Mouse (Mus musculus) embryonic facial prominence, embryonic 10.5 days (tissue): ENCODE data around the gene Zzef1. TPM values are rescaled to one million over a fixed set of nuclear protein-coding genes. Genes with fewer than 3 reads are reported as not detected.
"Not testable (repeated sequence)": the region's sequence is repeated elsewhere in the genome, so short reads cannot be mapped to it uniquely, and the experiment has no call there.

Experiments
- DNase-seq: peaks from one replicate; pipeline ENCODE4 v3.0.0-alpha.2; 2017; ENCODE audit warnings: low spot score
- H3K27ac ChIP-seq: fragments of 300-500 bp; sonication (generic); replicated peaks from 2 replicates; pipeline ENCODE4 v1.5.1; 2016; ENCODE audit warnings: mild to moderate bottlenecking
- H3K27me3 ChIP-seq: fragments of 300-500 bp; sonication (generic); replicated peaks from 2 replicates; pipeline ENCODE4 v1.6.1; 2016; ENCODE audit warnings: low read depth, mild to moderate bottlenecking; ENCODE audit not compliant: poor library complexity, severe bottlenecking
- H3K36me3 ChIP-seq: fragments of 300-500 bp; sonication (generic); replicated peaks from 2 replicates; pipeline ENCODE4 v1.6.1; 2016; ENCODE audit warnings: mild to moderate bottlenecking, moderate library complexity
- H3K4me1 ChIP-seq: fragments of 300-500 bp; sonication (generic); 2 replicates; pipeline ENCODE4 v1.6.1; 2016
- H3K4me3 ChIP-seq: fragments of 300-500 bp; sonication (generic); 2 replicates; pipeline ENCODE4 v1.5.1; 2016; ENCODE audit warnings: mild to moderate bottlenecking, moderate library complexity
- H3K9me3 ChIP-seq: fragments of 300-500 bp; sonication (generic); 2 replicates; pipeline ENCODE4 v1.6.1; 2016; ENCODE audit warnings: mild to moderate bottlenecking
- WGBS: fragments of 180-500 bp; shearing (Covaris S2); methylation state at CpG from one replicate; pipeline ENCODE4 v1.1.7; 2016; 5-methylcytosine and 5-hydroxymethylcytosine counted together
- polyA plus RNA-seq: library from polyadenylated mRNA; unstranded; fragments of >200 nt; fragmentation: Nextera tagmentation; extraction: Ambion mirVana; gene quantifications from 2 replicates; pipeline ENCODE4 v1.2.1, GENCODE M21; 2016

The Zzef1 gene
- 6.4 and 7.1 TPM in 2 replicates for polyA plus RNA-seq

DNA sequence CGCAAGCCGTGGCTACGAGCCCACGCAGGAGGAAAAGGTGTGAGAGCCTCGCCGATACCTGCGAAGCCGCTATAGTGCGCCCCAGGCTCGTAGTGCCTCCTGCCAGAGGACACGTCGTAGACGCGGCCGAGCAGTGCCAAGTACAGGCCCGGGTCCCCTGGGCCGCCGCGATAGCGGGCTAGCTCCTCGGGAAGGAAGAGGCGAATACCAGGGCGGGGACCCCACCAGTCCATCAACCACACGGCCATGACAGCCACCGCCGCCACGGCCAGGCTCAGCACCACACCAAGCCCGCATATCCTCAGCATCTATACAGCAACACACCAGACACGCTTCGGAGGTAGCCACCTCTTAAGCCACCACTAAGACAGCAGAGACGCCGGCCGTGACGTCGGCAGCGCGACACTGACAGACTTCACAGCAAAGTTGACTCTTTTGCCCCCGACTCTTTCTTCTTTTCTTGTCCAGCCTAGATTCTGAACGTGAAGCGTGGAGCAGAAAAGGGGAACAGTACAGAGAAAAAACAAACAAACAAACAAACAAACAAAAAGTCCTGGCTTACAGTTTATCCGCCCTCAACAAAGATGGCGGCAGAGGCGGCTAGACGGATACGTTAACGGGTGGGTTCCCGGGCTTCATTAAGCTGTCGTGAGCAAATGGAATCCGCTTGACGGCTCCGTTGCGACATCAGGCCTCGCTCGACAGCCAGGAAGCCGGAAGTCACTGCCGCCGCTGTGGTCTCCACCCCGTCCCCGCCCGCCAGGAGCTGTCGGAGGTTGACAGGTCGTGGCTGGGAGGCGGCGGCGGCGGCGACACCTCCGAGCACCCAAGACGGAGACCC is at the start of gene Zzef1, which contains the start of gene Cyb5d2:
TSS of gene Zzef1 (plus strand) at position 772 of the 841 bp plus-strand sequence.
TSS of gene Cyb5d2 (minus strand) at position 688 of the 841 bp plus-strand sequence.
- peak; percentile 94 for DNase-seq
- no peaks in the 10 kb centered on the region for H3K36me3 ChIP-seq
- peaks cover 17% of the 10 kb centered on the region for H3K4me1 ChIP-seq
- no peaks in the 10 kb centered on the region for H3K27me3 ChIP-seq
- H3K4me3 ChIP-seq: peak within 1 kb of the TSS; percentile 99
- peak within 1 kb of the TSS; percentile 91 for H3K27ac ChIP-seq
- under 1% methylated on average over 69 of the region's 69 CpGs for WGBS
- no peaks in the 10 kb centered on the region for H3K9me3 ChIP-seq

DNA sequence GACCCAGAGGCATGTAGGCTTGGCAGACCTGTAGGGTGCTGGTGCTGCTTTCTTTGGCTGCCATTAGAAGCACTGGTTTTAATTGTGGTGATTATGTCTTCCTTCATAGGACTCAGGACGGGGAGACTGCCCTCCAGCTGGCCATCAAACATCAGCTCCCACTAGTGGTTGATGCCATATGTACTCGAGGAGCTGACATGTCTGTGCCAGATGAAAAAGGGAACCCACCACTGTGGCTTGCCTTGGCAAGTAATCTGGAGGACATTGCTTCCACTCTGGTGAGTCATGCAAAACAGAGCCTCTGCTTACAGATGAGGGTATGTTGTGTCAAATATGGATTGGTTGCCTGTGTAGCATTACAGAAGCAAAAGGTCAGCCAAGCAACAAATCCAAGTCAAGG is 44.1 kb upstream of the Zzef1 start:
- Histone ChIP-seq H3K4me3 (no peak overlapping the region), H3K9me3 (no peaks in the 10 kb centered on the region), H3K27ac (no peak overlapping the region), H3K4me1 (no peaks in the 10 kb centered on the region), H3K36me3 (peaks cover 100% of the 10 kb centered on the region), H3K27me3 (no peaks in the 10 kb centered on the region)
- DNase-seq: no peak
- WGBS: 41% methylated on average over 2 of the region's 2 CpGs

DNA sequence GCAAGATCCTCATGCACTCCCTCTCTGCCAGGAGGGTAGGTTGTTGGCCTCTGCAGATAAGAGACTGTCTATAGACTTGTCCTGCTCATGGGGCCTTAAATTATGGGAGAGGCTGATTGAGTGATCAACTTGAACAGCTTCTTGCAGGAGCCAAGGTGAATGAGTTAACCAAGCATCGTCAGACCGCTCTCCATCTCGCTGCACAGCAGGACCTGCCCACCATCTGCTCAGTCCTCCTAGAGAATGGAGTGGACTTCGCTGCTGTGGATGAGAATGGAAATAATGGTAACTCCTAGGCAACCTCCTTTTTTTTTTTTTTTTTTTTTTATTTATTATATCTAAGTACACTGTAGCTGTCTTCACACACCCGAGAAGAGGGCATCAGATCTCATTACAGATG is 37.7 kb upstream of the Zzef1 start:
- H3K4me3 ChIP-seq: no peak overlapping the region
- no peak overlapping the region for H3K27ac ChIP-seq
- WGBS: 91% methylated on average over 5 of the region's 5 CpGs
- H3K27me3 ChIP-seq: no peaks in the 10 kb centered on the region
- H3K9me3 ChIP-seq: no peaks in the 10 kb centered on the region
- no peaks in the 10 kb centered on the region for H3K4me1 ChIP-seq
- no peak for DNase-seq
- peaks cover 100% of the 10 kb centered on the region for H3K36me3 ChIP-seq

DNA sequence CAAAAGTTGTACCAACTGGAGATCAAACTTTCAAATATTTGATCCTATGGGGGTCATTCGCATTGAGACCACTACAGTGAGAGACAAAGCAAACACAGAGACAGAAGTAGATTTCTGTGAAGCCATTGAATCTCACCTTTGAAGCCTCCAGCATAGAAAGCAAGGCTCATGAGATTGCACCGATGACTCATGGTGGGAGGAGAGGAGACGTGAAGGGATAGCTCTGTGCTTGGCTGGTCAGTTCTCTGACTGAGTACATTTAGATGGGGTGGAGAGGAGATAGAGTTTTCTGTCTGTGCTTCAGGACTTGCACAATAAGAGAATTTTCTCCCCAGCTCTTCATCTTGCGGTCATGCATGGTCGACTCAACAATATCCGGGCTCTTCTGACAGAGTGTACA is 36.4 kb upstream of the Zzef1 start:
- 94% methylated on average over 6 of the region's 6 CpGs for WGBS
- Histone ChIP-seq H3K36me3 (peaks cover 100% of the 10 kb centered on the region), H3K9me3 (no peaks in the 10 kb centered on the region), H3K27ac (no peak overlapping the region), H3K4me3 (no peak overlapping the region), H3K27me3 (no peaks in the 10 kb centered on the region), H3K4me1 (no peaks in the 10 kb centered on the region)
- no peak for DNase-seq

DNA sequence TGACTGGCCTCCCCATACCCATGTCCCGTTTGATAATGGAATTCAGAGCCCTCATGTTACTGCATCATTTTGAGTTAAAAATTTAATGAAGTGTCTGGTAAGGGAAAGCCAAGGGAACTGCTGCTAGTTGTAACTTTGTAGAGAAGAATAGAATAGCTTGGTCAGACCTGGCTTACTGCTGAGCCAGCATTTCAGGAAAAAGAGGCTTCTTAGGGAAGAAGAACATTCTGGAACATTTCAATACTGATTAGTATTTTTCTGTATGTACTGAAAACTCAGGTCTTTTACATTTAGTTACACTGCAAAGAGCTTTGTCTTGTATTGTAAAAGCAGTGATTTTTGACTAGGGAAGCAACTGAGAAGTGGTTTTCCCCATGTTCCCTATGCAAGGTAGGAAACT is 35.2 kb upstream of the Zzef1 start:
- Histone ChIP-seq H3K27me3 (no peaks in the 10 kb centered on the region), H3K9me3 (no peaks in the 10 kb centered on the region), H3K27ac (no peak overlapping the region), H3K4me3 (no peak overlapping the region), H3K36me3 (peaks cover 91% of the 10 kb centered on the region), H3K4me1 (no peaks in the 10 kb centered on the region)
- no peak for DNase-seq
- 82% methylated on average over 1 of the region's 1 CpGs for WGBS

DNA sequence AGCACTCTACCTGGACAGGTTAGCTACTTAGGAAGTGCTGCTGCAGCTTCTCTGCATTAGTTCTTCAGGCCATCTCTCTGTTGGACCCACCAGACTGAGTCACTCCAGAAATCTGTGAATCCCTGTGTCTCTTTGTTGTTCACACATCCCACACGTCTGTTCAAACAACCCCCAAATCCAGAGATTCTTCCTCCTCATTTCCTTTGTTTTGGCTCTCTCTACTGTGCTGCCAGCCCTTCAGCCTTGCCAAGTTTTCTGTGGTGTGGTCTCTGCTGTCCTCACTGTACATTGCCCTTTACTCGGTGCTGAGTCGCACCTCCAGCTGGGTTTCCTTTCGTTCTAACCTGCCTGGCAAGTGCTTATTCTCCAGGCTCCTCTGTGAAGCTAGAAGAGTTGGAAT is 31.8 kb upstream of the Zzef1 start:
- no peak for DNase-seq
- no peak overlapping the region for H3K4me3 ChIP-seq
- WGBS: 86% methylated on average over 4 of the region's 4 CpGs
- no peaks in the 10 kb centered on the region for H3K4me1 ChIP-seq
- no peaks in the 10 kb centered on the region for H3K27me3 ChIP-seq
- peaks cover 83% of the 10 kb centered on the region for H3K36me3 ChIP-seq
- H3K27ac ChIP-seq: no peak overlapping the region
- H3K9me3 ChIP-seq: no peaks in the 10 kb centered on the region

DNA sequence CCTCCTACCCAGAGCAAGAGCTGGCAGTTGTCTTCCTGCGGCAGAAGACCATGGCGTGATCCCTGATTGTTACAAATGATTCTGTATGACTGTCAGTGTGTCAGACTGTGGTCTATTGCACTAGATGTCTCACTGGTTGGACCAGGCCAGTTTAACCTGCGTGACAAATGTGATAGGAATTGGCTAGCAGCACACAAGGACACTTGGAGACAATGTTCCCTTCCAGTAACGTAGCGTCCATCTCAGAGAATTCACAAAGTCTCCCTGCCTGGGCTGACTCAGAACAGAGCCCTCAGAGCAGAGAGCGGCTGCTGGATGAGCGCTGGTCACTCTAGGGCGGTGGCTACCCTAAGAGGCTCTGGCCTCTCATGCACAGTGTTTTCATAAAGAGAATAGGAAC is 28.3 kb upstream of the Zzef1 start:
- Histone ChIP-seq H3K36me3 (peaks cover 60% of the 10 kb centered on the region), H3K27me3 (no peaks in the 10 kb centered on the region), H3K9me3 (no peaks in the 10 kb centered on the region), H3K27ac (no peak overlapping the region), H3K4me1 (no peaks in the 10 kb centered on the region), H3K4me3 (no peak overlapping the region)
- 89% methylated on average over 8 of the region's 8 CpGs for WGBS
- DNase-seq: no peak

DNA sequence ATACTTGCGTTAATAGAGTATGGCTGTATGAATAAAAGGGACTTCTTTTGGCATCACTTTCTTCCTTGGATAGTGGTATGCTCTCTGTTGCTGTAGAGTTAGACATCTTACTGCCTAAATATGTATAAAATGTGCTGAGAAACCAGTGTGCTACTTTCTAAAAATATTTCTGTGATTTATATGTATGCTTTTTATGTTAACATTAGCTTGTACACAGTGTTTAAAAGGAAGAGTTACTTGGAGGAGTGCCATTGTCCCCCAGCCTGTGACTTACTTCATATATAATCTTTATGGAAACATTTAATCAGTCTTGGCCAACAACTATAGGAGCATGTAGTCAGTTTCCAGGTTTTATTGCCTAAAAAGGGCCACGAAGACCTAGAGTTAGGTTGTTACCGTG is 27.0 kb upstream of the Zzef1 start:
- peaks cover 47% of the 10 kb centered on the region for H3K36me3 ChIP-seq
- no peaks in the 10 kb centered on the region for H3K27me3 ChIP-seq
- no peak overlapping the region for H3K27ac ChIP-seq
- peaks cover 8% of the 10 kb centered on the region; the same call in 1 of the 2 replicates for H3K4me1 ChIP-seq
- 93% methylated on average over 3 of the region's 3 CpGs for WGBS
- H3K4me3 ChIP-seq: no peak overlapping the region
- H3K9me3 ChIP-seq: no peaks in the 10 kb centered on the region
- no peak for DNase-seq

DNA sequence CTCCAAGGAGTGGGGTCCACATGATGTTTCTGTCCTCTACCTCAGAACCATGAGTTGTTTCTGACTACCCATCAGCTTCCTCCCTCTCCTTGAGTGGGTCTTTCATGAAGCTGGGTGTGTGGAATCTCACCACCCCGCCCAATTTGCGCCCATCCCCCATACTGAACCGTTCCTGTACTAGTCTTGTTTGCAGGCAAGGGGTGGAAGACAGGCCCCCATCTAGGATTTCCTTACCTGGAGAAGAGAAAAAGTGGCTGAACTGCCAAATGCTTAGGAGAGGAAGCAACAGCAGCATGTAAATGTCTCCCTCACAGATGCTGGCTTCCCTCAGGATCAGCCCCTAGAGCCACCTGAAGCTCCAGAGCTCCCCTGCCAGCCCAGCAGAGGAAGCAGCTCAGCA is 25.7 kb upstream of the Zzef1 start:
- peaks cover 8% of the 10 kb centered on the region; the same call in 1 of the 2 replicates for H3K4me1 ChIP-seq
- DNase-seq: no peak
- no peak overlapping the region for H3K4me3 ChIP-seq
- peaks cover 39% of the 10 kb centered on the region for H3K36me3 ChIP-seq
- no peak overlapping the region for H3K27ac ChIP-seq
- WGBS: 89% methylated on average over 3 of the region's 3 CpGs
- no peaks in the 10 kb centered on the region for H3K9me3 ChIP-seq
- H3K27me3 ChIP-seq: no peaks in the 10 kb centered on the region

DNA sequence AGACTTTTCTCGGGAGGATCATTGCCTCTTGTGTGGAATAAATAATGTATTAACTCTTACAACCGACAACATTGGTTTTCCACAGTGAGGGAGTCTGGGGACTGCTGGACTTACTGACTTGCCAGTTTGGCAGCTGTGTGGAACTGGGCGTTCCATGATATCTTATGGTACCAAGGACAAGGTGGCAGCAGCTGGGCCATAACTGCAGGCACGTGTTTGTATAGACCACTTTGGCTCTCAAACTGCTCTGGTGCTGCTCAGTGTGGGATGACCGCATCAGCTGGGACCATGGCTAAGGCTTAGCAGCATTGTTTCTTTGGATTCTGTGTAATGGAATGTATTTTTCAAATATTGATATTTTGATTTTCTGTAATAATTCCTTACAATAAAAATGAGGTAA is 25.2 kb upstream of the Zzef1 start:
- no peak for DNase-seq
- H3K9me3 ChIP-seq: no peaks in the 10 kb centered on the region
- H3K36me3 ChIP-seq: peaks cover 39% of the 10 kb centered on the region
- WGBS: 87% methylated on average over 5 of the region's 5 CpGs
- no peak overlapping the region for H3K27ac ChIP-seq
- H3K27me3 ChIP-seq: no peaks in the 10 kb centered on the region
- peaks cover 8% of the 10 kb centered on the region; the same call in 1 of the 2 replicates for H3K4me1 ChIP-seq
- H3K4me3 ChIP-seq: no peak overlapping the region

DNA sequence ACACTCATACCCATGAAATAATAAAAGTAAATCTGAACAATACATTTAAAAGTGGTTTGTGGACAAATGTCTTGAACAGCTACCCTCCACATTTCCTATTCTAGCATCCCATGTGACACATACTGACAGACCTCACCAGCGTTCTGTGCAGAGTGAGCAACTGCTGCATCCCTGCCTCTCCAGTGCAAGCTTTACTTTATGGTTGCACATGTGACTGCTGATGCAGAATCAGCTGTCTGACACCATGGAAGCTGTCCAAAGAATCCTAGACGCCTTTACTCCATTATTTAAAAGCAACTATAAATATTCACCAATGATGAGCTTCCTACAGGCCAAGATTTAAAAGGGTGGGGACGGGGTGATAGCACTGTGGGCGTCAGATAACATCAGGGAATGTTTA is 24.6 kb upstream of the Zzef1 start:
- peaks cover 36% of the 10 kb centered on the region for H3K36me3 ChIP-seq
- 83% methylated on average over 4 of the region's 4 CpGs for WGBS
- peaks cover 8% of the 10 kb centered on the region; the same call in 1 of the 2 replicates for H3K4me1 ChIP-seq
- no peaks in the 10 kb centered on the region for H3K9me3 ChIP-seq
- no peak overlapping the region for H3K27ac ChIP-seq
- DNase-seq: no peak
- H3K27me3 ChIP-seq: no peaks in the 10 kb centered on the region
- H3K4me3 ChIP-seq: no peak overlapping the region

DNA sequence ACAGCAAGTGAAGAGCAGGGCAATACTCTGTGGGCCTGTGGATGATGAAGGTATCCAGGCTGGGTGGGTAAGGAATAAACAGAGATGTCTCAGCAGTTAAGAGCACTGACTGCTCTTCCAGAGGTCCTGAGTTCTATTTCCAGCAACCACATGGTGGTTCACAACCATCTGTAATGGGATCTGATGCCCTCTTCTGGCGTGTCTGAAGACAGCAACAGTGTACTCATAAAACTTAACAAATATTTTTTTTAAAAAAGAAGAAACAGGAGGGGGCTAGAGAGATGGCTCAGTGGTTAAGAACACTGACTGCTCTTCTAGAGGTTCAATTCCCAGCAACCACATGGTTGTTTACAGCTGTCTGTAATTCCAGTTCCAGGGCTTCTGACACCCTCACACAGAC is 23.4 kb upstream of the Zzef1 start:
- H3K4me3 ChIP-seq, H3K9me3 ChIP-seq, DNase-seq, H3K27me3 ChIP-seq, H3K4me1 ChIP-seq, H3K27ac ChIP-seq: not testable (repeated sequence)
- peaks cover 29% of the 10 kb centered on the region for H3K36me3 ChIP-seq
- 22% methylated on average over 1 of the region's 1 CpGs for WGBS

DNA sequence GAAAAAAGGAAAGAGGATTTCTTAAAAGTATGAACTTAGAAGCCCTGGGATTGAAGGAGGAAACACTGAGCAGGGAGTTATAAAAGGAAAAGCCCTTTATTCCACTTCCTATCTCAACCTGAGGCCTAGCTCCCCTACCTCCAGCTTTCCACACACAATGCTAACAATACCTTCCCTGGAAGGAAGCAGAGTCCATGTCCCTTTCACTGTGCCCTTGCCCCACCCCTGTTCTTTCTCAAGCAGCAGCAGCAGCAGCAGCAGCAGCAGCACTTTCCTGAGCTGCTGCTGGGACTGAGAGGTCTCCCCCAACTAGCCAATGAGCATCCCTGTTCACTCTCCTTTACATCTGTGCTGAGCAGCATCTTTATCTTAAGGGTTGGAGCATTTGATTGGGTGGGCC is 17.1 kb upstream of the Zzef1 start:
- Histone ChIP-seq H3K27ac (no peak overlapping the region), H3K4me3 (no peak overlapping the region), H3K4me1 (no peaks in the 10 kb centered on the region), H3K9me3 (no peaks in the 10 kb centered on the region), H3K27me3 (no peaks in the 10 kb centered on the region), H3K36me3 (no peaks in the 10 kb centered on the region)
- DNase-seq: no peak
